Mouse (Mus musculus): Measurements from ENCODE around the gene St6galnac3. TPM values are rescaled to one million over a fixed set of nuclear protein-coding genes. Genes with fewer than 3 reads are reported as not detected.
A peak's percentile ranks its signal among the peaks of the same experiment; 100 is the strongest.

The St6galnac3 gene
- polyA plus RNA-seq, 2 experiments, result 20.7 to 36.0 TPM

DNA sequence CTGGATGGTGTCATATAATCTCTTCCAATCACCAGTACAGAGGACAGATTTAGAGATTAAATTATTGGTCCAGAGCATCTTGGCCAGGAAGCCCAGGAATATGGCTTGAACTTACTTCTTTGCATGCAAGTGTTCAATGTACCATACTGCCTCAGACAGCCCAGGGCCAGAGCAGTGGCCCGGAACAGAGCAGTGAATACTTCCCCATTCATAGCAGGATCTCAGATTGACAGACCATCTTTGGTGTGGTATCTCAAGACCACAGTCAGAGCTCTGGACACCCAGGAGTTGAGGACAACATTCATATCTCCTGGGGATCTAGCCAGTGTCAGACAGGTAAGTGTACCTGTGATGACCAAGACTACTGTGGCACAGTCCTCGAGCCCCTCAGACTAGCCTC, 476.1 kb downstream of the St6galnac3 start:
- DNase-seq (ENCODE audit: low spot score), result no peak
- ATAC-seq (ENCODE audit: low FRiP score, low read depth), result no peak
- Histone ChIP-seq H3K4me2 (replicated peaks; ENCODE audit: low read depth, low read length, severe bottlenecking) (no peak overlapping the region), H3K27me3 (ENCODE audit: control insufficient read depth, insufficient read depth, low read length) (no peaks in the 10 kb centered on the region), H3K27ac (replicated peaks; ENCODE audit: low read depth, low read length) (no peak overlapping the region), H3K36me3 (ENCODE audit: control insufficient read depth, insufficient read depth, low read length) (no peaks in the 10 kb centered on the region), H3K4me1 (ENCODE audit: control insufficient read depth, insufficient read depth, low read length) (no peaks in the 10 kb centered on the region), H3K9me3 (ENCODE audit: control insufficient read depth, low read length) (no peaks in the 10 kb centered on the region), H3K9ac (ENCODE audit: low read depth, low read length, severe bottlenecking) (no peak overlapping the region), H3K4me3 (replicated peaks; ENCODE audit: low read length) (no peak overlapping the region)
- 85% methylated on average over 2 of the region's 2 CpGs for WGBS
- no peak for TF ChIP-seq POLR2A (IDR thresholded peaks at IDR 0.05; ENCODE audit: borderline replicate concordance, extremely low read depth, insufficient read depth, insufficient read length)

GRCm38 (mm10) chr3:153248029-153248428, 476.9 kb downstream of the St6galnac3 start:
- Histone ChIP-seq H3K9me3 (ENCODE audit: control insufficient read depth, low read length) (no peaks in the 10 kb centered on the region), H3K4me3 (replicated peaks; ENCODE audit: low read length) (no peak overlapping the region), H3K4me2 (replicated peaks; ENCODE audit: low read depth, low read length, severe bottlenecking) (no peak overlapping the region), H3K9ac (ENCODE audit: low read depth, low read length, severe bottlenecking) (no peak overlapping the region), H3K27me3 (ENCODE audit: control insufficient read depth, insufficient read depth, low read length) (no peaks in the 10 kb centered on the region), H3K36me3 (ENCODE audit: control insufficient read depth, insufficient read depth, low read length) (no peaks in the 10 kb centered on the region), H3K27ac (replicated peaks; ENCODE audit: low read depth, low read length) (no peak overlapping the region), H3K4me1 (ENCODE audit: control insufficient read depth, insufficient read depth, low read length) (no peaks in the 10 kb centered on the region)
- DNase-seq (ENCODE audit: low spot score) (peak; percentile 31), ATAC-seq (ENCODE audit: low FRiP score, low read depth) (no peak)
- 37% methylated on average over 4 of the region's 4 CpGs for WGBS
- no peak for TF ChIP-seq POLR2A (IDR thresholded peaks at IDR 0.05; ENCODE audit: borderline replicate concordance, extremely low read depth, insufficient read depth, insufficient read length)

DNA sequence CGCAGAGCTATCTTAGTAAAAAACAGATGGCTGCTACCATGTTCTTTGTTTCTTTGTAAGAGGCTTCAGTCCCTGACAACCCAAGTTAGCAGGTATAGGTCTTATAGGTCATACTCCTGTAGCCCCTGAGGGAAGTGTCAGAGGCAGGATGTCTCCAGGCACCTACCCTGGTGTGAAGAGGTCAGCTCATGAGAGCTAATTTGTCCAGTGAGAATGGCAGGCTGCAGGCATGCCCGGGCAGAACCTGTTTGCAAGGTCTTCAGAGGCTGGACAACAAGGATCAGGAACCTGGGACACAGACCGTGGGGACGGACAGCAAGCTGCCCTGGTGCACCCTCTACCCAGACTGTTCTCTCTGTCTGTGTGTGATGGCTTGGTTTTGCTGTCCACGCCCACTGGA, 482.4 kb downstream of the St6galnac3 start:
- Histone ChIP-seq H3K36me3 (ENCODE audit: control insufficient read depth, insufficient read depth, low read length) (no peaks in the 10 kb centered on the region), H3K9ac (ENCODE audit: low read depth, low read length, severe bottlenecking) (no peak overlapping the region), H3K9me3 (ENCODE audit: control insufficient read depth, low read length) (no peaks in the 10 kb centered on the region), H3K27ac (replicated peaks; ENCODE audit: low read depth, low read length) (no peak overlapping the region), H3K4me3 (replicated peaks; ENCODE audit: low read length) (no peak overlapping the region), H3K4me2 (replicated peaks; ENCODE audit: low read depth, low read length, severe bottlenecking) (no peak overlapping the region), H3K27me3 (ENCODE audit: control insufficient read depth, insufficient read depth, low read length) (no peaks in the 10 kb centered on the region), H3K4me1 (ENCODE audit: control insufficient read depth, insufficient read depth, low read length) (0 out of 2 replicates have a peak, but pooled peaks cover 12% of the 10 kb centered on the region)
- ATAC-seq (ENCODE audit: low FRiP score, low read depth) (no peak), DNase-seq (ENCODE audit: low spot score) (no peak)
- 60% methylated on average over 5 of the region's 5 CpGs for WGBS
- no peak for TF ChIP-seq POLR2A (IDR thresholded peaks at IDR 0.05; ENCODE audit: borderline replicate concordance, extremely low read depth, insufficient read depth, insufficient read length)

GRCm38 (mm10) chr3:153241134-153241533, 483.8 kb downstream of the St6galnac3 start:
- TF ChIP-seq POLR2A (IDR thresholded peaks at IDR 0.05; ENCODE audit: borderline replicate concordance, extremely low read depth, insufficient read depth, insufficient read length), result no peak
- no peak overlapping the region for H3K4me3 ChIP-seq (replicated peaks; ENCODE audit: low read length)
- no peaks in the 10 kb centered on the region for H3K9me3 ChIP-seq (ENCODE audit: control insufficient read depth, low read length)
- no peaks in the 10 kb centered on the region for H3K27me3 ChIP-seq (ENCODE audit: control insufficient read depth, insufficient read depth, low read length)
- no peak overlapping the region for H3K9ac ChIP-seq (ENCODE audit: low read depth, low read length, severe bottlenecking)
- H3K4me1 ChIP-seq (ENCODE audit: control insufficient read depth, insufficient read depth, low read length), result 0 out of 2 replicates have a peak, but pooled peaks cover 12% of the 10 kb centered on the region
- H3K4me2 ChIP-seq (replicated peaks; ENCODE audit: low read depth, low read length, severe bottlenecking), result no peak overlapping the region
- no peaks in the 10 kb centered on the region for H3K36me3 ChIP-seq (ENCODE audit: control insufficient read depth, insufficient read depth, low read length)
- H3K27ac ChIP-seq (replicated peaks; ENCODE audit: low read depth, low read length), result no peak overlapping the region
- 67% methylated on average over 4 of the region's 4 CpGs for WGBS
- ATAC-seq (ENCODE audit: low FRiP score, low read depth) (no peak), DNase-seq (ENCODE audit: low spot score) (no peak)

GRCm38 (mm10) chr3:153240366-153240765, 484.6 kb downstream of the St6galnac3 start:
- Histone ChIP-seq H3K27me3 (ENCODE audit: control insufficient read depth, insufficient read depth, low read length) (no peaks in the 10 kb centered on the region), H3K9ac (ENCODE audit: low read depth, low read length, severe bottlenecking) (no peak overlapping the region), H3K4me3 (replicated peaks; ENCODE audit: low read length) (no peak overlapping the region), H3K36me3 (ENCODE audit: control insufficient read depth, insufficient read depth, low read length) (no peaks in the 10 kb centered on the region), H3K9me3 (ENCODE audit: control insufficient read depth, low read length) (no peaks in the 10 kb centered on the region), H3K4me2 (replicated peaks; ENCODE audit: low read depth, low read length, severe bottlenecking) (no peak overlapping the region), H3K27ac (replicated peaks; ENCODE audit: low read depth, low read length) (no peak overlapping the region), H3K4me1 (ENCODE audit: control insufficient read depth, insufficient read depth, low read length) (0 out of 2 replicates have a peak, but pooled peaks cover 12% of the 10 kb centered on the region)
- ATAC-seq (ENCODE audit: low FRiP score, low read depth), result no peak
- TF ChIP-seq POLR2A (IDR thresholded peaks at IDR 0.05; ENCODE audit: borderline replicate concordance, extremely low read depth, insufficient read depth, insufficient read length), result no peak
- no peak for DNase-seq (ENCODE audit: low spot score)
- WGBS, result 21% methylated on average over 4 of the region's 4 CpGs

DNA sequence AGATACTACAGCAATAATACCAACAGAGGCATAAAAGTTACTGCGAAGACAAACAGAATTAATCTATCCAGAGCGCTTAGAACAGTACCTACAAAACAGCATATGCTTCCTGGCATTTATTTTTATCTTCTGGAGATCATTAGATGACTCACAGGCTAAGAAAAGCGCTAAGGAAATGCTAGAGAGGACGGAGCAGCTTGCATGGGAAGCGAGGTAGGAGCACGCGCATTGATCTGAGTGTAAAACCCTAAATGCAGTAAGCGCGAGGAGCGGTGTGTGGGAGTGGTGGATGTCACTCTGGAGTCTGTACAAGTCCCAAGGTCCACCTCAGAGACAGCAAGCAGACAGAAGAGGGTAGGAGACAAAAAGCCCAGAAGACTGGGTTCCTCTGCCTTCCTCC, 486.6 kb downstream of the St6galnac3 start:
- 0 out of 2 replicates have a peak, but pooled peaks cover 12% of the 10 kb centered on the region for H3K4me1 ChIP-seq (ENCODE audit: control insufficient read depth, insufficient read depth, low read length)
- no peak overlapping the region for H3K9ac ChIP-seq (ENCODE audit: low read depth, low read length, severe bottlenecking)
- H3K9me3 ChIP-seq (ENCODE audit: control insufficient read depth, low read length), result no peaks in the 10 kb centered on the region
- no peak overlapping the region for H3K27ac ChIP-seq (replicated peaks; ENCODE audit: low read depth, low read length)
- no peaks in the 10 kb centered on the region for H3K27me3 ChIP-seq (ENCODE audit: control insufficient read depth, insufficient read depth, low read length)
- TF ChIP-seq POLR2A (IDR thresholded peaks at IDR 0.05; ENCODE audit: borderline replicate concordance, extremely low read depth, insufficient read depth, insufficient read length), result no peak
- H3K4me3 ChIP-seq (replicated peaks; ENCODE audit: low read length), result no peak overlapping the region
- DNase-seq (ENCODE audit: low spot score) (peak; percentile 27), ATAC-seq (ENCODE audit: low FRiP score, low read depth) (no peak)
- H3K4me2 ChIP-seq (replicated peaks; ENCODE audit: low read depth, low read length, severe bottlenecking), result no peak overlapping the region
- 86% methylated on average over 10 of the region's 10 CpGs for WGBS
- no peaks in the 10 kb centered on the region for H3K36me3 ChIP-seq (ENCODE audit: control insufficient read depth, insufficient read depth, low read length)

All from limb, embryonic 14.5 days (tissue).